Mouse (Mus musculus) liver, embryonic 12.5 days (tissue): Measurements from ENCODE around the gene Ngfr. TPM values are rescaled to one million over a fixed set of nuclear protein-coding genes. Genes with fewer than 3 reads are reported as not detected.
A peak's percentile ranks its signal among the peaks of the same experiment; 100 is the strongest.

Experiments
- ATAC-seq: fragments of 200-750 bp; cut with Nextera tagmentation; 2 replicates; pipeline ENCODE4 v1.8.0; 2017; ENCODE audit warnings: moderate number of reproducible peaks, mild to moderate bottlenecking, moderate library complexity
- H3K27ac ChIP-seq: fragments of 300-500 bp; sonication (generic); 2 replicates; pipeline ENCODE4 v1.5.1; 2016; ENCODE audit warnings: mild to moderate bottlenecking
- H3K27me3 ChIP-seq: fragments of 300-500 bp; sonication (generic); replicated peaks from 2 replicates; pipeline ENCODE4 v1.6.1; 2016; ENCODE audit warnings: mild to moderate bottlenecking, moderate library complexity
- H3K36me3 ChIP-seq: fragments of 300-500 bp; sonication (generic); 2 replicates; pipeline ENCODE4 v1.6.1; 2016; ENCODE audit warnings: mild to moderate bottlenecking, moderate library complexity
- H3K4me1 ChIP-seq: fragments of 300-500 bp; sonication (generic); 2 replicates; pipeline ENCODE4 v1.6.1; 2016
- H3K4me2 ChIP-seq: fragments of 300-500 bp; sonication (generic); 2 replicates; pipeline ENCODE4 v1.6.1; 2016; ENCODE audit warnings: mild to moderate bottlenecking, moderate library complexity
- H3K4me3 ChIP-seq: fragments of 300-500 bp; sonication (generic); 2 replicates; pipeline ENCODE4 v1.5.1; 2016; ENCODE audit warnings: mild to moderate bottlenecking, moderate library complexity
- H3K9ac ChIP-seq: fragments of 300-500 bp; sonication (generic); 2 replicates; pipeline ENCODE4 v1.6.1; 2016; ENCODE audit warnings: mild to moderate bottlenecking, moderate library complexity
- H3K9me3 ChIP-seq: fragments of 300-500 bp; sonication (generic); replicated peaks from 2 replicates; pipeline ENCODE4 v1.6.1; 2016; ENCODE audit warnings: mild to moderate bottlenecking, moderate library complexity
- WGBS: fragments of 180-500 bp; shearing (Covaris S2); methylation state at CpG from one replicate; pipeline ENCODE4 v1.1.7; 2016; ENCODE audit not compliant: insufficient replicate concordance; 5-methylcytosine and 5-hydroxymethylcytosine counted together
- polyA plus RNA-seq: library from polyadenylated mRNA; unstranded; fragments of >200 nt; fragmentation: Nextera tagmentation; extraction: Ambion mirVana; gene quantifications from 2 replicates; pipeline ENCODE4 v1.2.1, GENCODE M21; 2016

Gene Ngfr
- polyA plus RNA-seq, 1 experiment from 2014 or later = 4.8 TPM

- Histone ChIP-seq H3K9me3 (0 out of 2 replicates have a peak, but pooled peaks cover 3% of the 10 kb centered on the region), H3K27me3 (peaks cover 32% of the 10 kb centered on the region), H3K4me2 (no peak overlapping the region), H3K9ac (no peak overlapping the region), H3K4me3 (no peak overlapping the region), H3K36me3 (no peaks in the 10 kb centered on the region), H3K27ac (no peak overlapping the region), H3K4me1 (no peaks in the 10 kb centered on the region)
- ATAC-seq = no peak
- WGBS = 51% methylated on average over 2 of the region's 2 CpGs
These were observed 27.8 kb downstream of the Ngfr start for GRCm38 (mm10) chr11:95559761-95560160.

GRCm38 (mm10) chr11:95557719-95558118 is 29.8 kb downstream of the Ngfr start:
- WGBS = 29% methylated on average over 6 of the region's 6 CpGs

GRCm38 (mm10) chr11:95557032-95557431 is 30.5 kb downstream of the Ngfr start:
- no peak overlapping the region for H3K4me2 ChIP-seq
- H3K9ac ChIP-seq = no peak overlapping the region
- H3K27ac ChIP-seq = no peak overlapping the region
- H3K27me3 ChIP-seq = peaks cover 35% of the 10 kb centered on the region
- ATAC-seq = no peak
- H3K4me3 ChIP-seq = no peak overlapping the region
- 58% methylated on average over 6 of the region's 6 CpGs for WGBS
- H3K36me3 ChIP-seq = no peaks in the 10 kb centered on the region
- no peaks in the 10 kb centered on the region for H3K4me1 ChIP-seq
- H3K9me3 ChIP-seq = no peaks in the 10 kb centered on the region

More at GRCm38 (mm10) chr11:95557719-95558118, 29.8 kb downstream of the Ngfr start:
- Histone ChIP-seq H3K27ac (no peak overlapping the region), H3K4me1 (no peaks in the 10 kb centered on the region), H3K4me3 (no peak overlapping the region), H3K9me3 (no peaks in the 10 kb centered on the region), H3K27me3 (peaks cover 35% of the 10 kb centered on the region), H3K9ac (no peak overlapping the region), H3K36me3 (no peaks in the 10 kb centered on the region), H3K4me2 (no peak overlapping the region)
- no peak for ATAC-seq

- Histone ChIP-seq H3K36me3 (no peaks in the 10 kb centered on the region), H3K9ac (no peak overlapping the region), H3K27me3 (peaks cover 35% of the 10 kb centered on the region), H3K4me2 (no peak overlapping the region), H3K9me3 (no peaks in the 10 kb centered on the region), H3K4me1 (no peaks in the 10 kb centered on the region), H3K27ac (no peak overlapping the region), H3K4me3 (no peak overlapping the region)
- no peak for ATAC-seq
- WGBS = 52% methylated on average over 8 of the region's 8 CpGs
These were observed 32.3 kb downstream of the Ngfr start for GRCm38 (mm10) chr11:95555279-95555678.

GRCm38 (mm10) chr11:95550301-95551021 is 37.1 kb downstream of the Ngfr start:
- Histone ChIP-seq H3K27me3 (peaks cover 10% of the 10 kb centered on the region; the same call in 1 of the 2 replicates), H3K4me1 (no peaks in the 10 kb centered on the region), H3K27ac (no peak overlapping the region), H3K9ac (no peak overlapping the region), H3K9me3 (no peaks in the 10 kb centered on the region), H3K36me3 (no peaks in the 10 kb centered on the region), H3K4me3 (no peak overlapping the region), H3K4me2 (no peak overlapping the region)
- 71% methylated on average over 12 of the region's 12 CpGs for WGBS
- no peak for ATAC-seq

DNA sequence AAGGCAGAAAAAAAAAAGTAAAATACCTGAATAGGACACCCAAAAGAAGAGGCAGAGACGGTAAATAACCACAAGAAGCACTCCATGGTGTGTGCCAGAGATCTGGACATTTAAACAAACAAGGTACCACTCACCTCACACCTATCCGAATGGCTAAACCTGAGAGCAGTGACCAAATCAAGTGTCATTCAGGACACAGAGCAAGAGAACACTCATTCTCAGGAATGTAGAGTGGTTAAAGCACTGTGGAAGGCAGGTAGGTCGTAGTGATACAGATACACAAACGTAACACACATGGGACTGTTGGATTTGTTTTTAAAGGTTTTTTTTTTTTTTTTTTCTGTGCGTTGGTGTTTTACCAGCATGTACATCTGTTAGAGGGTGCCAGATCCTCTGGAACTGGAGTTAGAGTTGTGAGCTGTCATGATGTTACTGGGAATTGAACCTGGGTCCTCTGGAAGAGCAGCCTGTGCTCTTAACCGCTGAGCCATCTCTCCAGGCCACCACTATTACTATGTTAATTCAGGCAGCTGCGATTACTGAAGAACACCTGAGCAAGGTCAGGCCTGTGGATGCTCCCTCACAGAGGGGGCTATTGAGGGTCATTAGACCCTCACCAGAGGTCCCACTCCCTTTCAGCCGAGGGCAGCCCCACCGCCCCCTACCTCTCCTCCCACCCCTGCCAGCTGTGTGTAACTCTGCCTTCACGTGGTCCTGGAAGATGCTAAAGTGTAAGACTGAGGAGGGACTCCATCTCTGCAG is 41.3 kb downstream of the Ngfr start:
- Histone ChIP-seq H3K4me3 (no peak overlapping the region), H3K9ac (no peak overlapping the region), H3K27me3 (peaks cover 32% of the 10 kb centered on the region), H3K4me2 (no peak overlapping the region), H3K27ac (no peak overlapping the region), H3K4me1 (no peaks in the 10 kb centered on the region), H3K36me3 (no peaks in the 10 kb centered on the region), H3K9me3 (no peaks in the 10 kb centered on the region)
- no peak for ATAC-seq
- WGBS = 56% methylated on average over 10 of the region's 10 CpGs

- H3K4me3 ChIP-seq = no peak overlapping the region
- no peak for ATAC-seq
- H3K36me3 ChIP-seq = no peaks in the 10 kb centered on the region
- WGBS = 67% methylated on average over 8 of the region's 8 CpGs
- no peak overlapping the region for H3K27ac ChIP-seq
- no peaks in the 10 kb centered on the region for H3K9me3 ChIP-seq
- no peak overlapping the region for H3K4me2 ChIP-seq
- H3K27me3 ChIP-seq = peaks cover 46% of the 10 kb centered on the region
- no peaks in the 10 kb centered on the region for H3K4me1 ChIP-seq
- no peak overlapping the region for H3K9ac ChIP-seq
These were observed 42.8 kb downstream of the Ngfr start for GRCm38 (mm10) chr11:95544546-95545327.

- no peak for ATAC-seq
- Histone ChIP-seq H3K27me3 (peaks cover 55% of the 10 kb centered on the region), H3K9me3 (no peaks in the 10 kb centered on the region), H3K9ac (no peak overlapping the region), H3K27ac (no peak overlapping the region), H3K4me2 (peak overlapping the region; percentile 28), H3K36me3 (no peaks in the 10 kb centered on the region), H3K4me1 (no peaks in the 10 kb centered on the region), H3K4me3 (no peak overlapping the region)
- WGBS = 24% methylated on average over 18 of the region's 18 CpGs
These were observed 46.7 kb downstream of the Ngfr start for GRCm38 (mm10) chr11:95540637-95541385.

DNA sequence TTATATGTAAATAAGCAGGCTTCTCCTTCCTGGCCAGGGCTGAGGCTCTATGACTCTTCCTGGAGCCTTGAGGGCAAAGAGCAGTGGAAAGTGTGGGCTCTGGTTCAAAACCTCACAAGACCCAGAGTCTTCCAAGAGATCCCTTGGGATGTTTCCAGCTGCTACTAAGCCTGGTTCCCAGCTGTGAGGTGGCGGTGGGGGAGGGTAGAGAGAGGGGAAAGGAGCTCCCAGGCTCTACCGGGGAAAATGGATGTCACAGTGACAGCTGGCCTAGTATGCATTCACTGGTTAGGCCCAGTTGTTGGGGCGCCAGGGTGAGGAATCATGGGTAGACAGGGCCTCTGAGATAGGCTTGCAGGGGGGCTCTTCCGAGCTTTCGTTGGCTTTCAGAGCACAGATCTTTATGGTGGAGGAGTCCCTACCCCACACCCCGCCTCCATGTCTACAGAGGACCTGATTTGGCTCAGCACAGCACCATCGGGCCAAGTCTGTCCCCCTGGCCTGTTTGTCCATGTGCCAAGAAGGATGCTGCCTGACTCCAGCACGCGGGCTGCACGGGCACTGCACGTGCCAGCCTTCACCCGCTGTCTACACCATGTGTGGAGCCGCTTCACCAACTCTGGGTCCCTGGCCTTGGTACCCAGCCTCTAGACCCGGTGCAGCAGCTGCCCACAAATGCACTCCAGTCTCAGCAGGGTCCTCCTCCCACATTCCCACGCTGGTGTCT is 49.0 kb downstream of the Ngfr start:
- ATAC-seq = no peak
- peaks cover 71% of the 10 kb centered on the region for H3K27me3 ChIP-seq
- H3K4me2 ChIP-seq = no peak overlapping the region
- 66% methylated on average over 15 of the region's 15 CpGs for WGBS
- H3K4me1 ChIP-seq = no peaks in the 10 kb centered on the region
- H3K4me3 ChIP-seq = no peak overlapping the region
- no peak overlapping the region for H3K27ac ChIP-seq
- no peaks in the 10 kb centered on the region for H3K9me3 ChIP-seq
- H3K9ac ChIP-seq = no peak overlapping the region
- H3K36me3 ChIP-seq = no peaks in the 10 kb centered on the region

DNA sequence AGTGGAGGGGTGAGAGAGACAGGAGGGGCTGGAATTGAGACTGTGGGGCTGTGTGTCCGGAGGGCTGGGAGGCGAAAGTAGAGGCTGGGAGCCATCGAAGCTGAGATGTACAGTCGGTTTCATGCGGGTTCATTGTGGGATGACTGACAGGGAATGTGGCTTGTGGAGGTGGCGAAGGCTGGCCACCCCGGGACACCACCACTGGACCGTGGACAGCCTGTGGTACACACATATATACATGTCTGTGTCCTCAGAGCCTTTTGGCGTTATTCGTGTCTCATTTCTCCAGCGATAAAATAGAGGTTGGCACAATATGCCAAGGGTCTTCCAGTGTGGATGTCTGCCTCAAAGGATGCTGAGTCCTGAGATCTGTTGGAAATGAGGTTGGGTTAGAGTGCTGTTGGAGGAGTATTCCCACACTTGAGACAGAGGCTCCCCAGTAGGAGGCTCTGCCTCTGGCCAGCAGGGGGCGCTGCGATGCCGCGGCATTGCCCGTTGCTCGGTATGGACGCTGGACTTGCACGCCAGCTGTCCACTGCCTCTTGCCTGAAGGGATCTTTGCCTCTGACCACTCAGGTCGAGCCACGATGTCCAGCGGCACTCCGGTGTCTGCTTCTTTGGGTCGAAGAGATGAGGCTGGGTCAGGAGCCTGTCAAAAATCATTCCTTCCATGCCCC is 53.9 kb downstream of the Ngfr start:
- WGBS = 16% methylated on average over 24 of the region's 24 CpGs
- no peak overlapping the region for H3K27ac ChIP-seq
- H3K4me1 ChIP-seq = no peaks in the 10 kb centered on the region
- H3K4me3 ChIP-seq = no peak overlapping the region
- H3K27me3 ChIP-seq = peaks cover 37% of the 10 kb centered on the region
- peak; percentile 47; the same call in 1 of the 2 replicates for ATAC-seq
- no peak overlapping the region for H3K4me2 ChIP-seq
- no peak overlapping the region for H3K9ac ChIP-seq
- H3K9me3 ChIP-seq = no peaks in the 10 kb centered on the region
- H3K36me3 ChIP-seq = no peaks in the 10 kb centered on the region
